Mouse (Mus musculus) yolk sac, embryonic 10.5 days (tissue): ENCODE data around the gene Dnttip1.
"Not testable (repeated sequence)": the region's sequence is repeated elsewhere in the genome, so short reads cannot be mapped to it uniquely, and the experiment has no call there.

Source experiments
- DNase-seq: peaks from one replicate; pipeline ENCODE4 v3.0.0-alpha.2; 2017; ENCODE audit warnings: low spot score

Gene Dnttip1

GRCm38 (mm10) chr2:164745843-164746479, at the start of gene Dnttip1, which contains the start of gene Wfdc3:
Gene Dnttip1, plus strand, starts transcription at chr2:164745983.
Gene Wfdc3, minus strand, starts transcription at chr2:164745931.
- peak; percentile 90 for DNase-seq

GRCm38 (mm10) chr2:164698201-164698600, 47.6 kb upstream of the Dnttip1 start, which contains the start of gene Spint4:
Gene Spint4, plus strand, starts transcription at chr2:164698501.
- no peak for DNase-seq

- no peak for DNase-seq
Measured at GRCm38 (mm10) chr2:164700959-164701358, 44.8 kb upstream of the Dnttip1 start.

DNA sequence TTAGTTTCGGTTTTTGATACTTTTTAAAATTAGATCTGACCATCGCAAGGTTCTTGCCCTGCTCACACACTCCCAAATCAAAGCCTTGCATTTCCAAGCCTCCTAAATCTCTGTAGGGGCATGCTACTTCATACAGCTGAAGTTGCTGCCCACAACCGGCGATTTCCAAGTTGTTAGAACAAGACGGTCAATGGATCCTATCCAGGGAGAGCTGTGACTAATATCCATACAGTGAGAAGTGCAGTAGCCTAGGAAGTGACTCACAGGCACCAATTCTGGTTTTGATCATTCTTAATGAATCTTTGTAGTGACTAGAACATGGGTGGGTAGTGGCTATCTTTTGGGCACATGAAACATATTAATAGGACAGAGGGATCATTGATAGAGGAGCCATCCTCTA, 44.0 kb upstream of the Dnttip1 start:
- DNase-seq, result no peak

DNA sequence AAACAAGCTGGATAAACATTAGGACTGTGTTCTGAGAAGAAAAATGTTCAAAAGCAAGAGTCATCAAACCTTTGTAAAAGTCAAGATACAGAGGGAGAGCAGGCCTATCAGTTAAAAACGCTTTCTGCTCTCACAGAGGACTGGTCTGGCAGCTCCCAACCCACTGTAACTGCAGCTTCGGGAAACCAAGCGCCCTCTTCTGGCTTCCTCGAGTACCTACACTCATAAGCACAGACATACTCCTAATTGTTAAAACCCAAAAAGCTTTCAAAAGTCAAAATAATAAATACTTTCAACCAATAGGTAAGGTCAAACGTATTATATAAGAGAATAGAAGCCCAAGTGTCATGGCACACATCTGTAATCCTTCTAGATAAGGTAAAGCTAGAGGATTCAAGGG, 41.5 kb upstream of the Dnttip1 start:
- no peak for DNase-seq

DNA sequence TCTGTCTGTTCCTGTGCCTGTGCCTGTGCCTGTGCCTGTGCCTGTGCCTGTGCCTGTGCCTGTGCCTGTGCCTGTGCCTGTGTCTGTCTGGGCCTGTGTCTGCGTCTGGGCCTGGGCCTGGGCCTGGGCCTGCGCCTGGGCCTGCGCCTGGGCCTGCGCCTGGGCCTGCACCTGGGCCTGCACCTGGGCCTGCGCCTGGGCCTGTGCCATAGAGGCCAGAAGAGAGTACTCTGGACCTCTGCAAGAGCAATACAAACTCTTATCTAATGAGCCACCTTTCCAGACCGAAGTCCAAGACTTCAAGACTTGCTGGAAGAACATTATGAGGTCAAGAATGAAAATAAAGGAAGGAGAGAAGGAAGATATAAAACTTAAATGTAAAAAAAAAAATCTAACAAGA, 40.5 kb upstream of the Dnttip1 start:
- DNase-seq, result peak; percentile 16

DNA sequence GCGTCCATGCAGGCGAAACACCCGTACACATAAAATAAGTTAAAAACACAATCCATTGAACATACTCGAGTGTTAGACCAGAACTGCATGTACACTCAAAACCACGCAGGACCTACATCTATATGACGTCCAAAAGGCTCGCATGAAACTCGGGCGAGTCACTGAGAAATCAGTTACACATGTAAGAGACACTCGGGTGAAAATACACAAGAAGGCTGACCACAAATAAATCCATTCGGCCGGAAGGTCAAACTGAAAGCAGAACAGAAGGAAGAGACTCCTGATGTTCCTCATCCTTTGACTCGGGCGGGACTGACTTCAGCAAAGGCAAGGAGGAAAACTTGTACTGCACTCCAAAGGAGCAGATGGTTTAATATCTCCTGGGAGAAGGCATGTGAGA, 39.8 kb upstream of the Dnttip1 start:
- DNase-seq, result no peak

GRCm38 (mm10) chr2:164715005-164715404, 30.8 kb upstream of the Dnttip1 start, which contains the start of gene Spint5:
Gene Spint5, plus strand, starts transcription at chr2:164715305.
- no peak for DNase-seq

- DNase-seq, result not testable (repeated sequence)
Measured at GRCm38 (mm10) chr2:164716194-164716786, 29.5 kb upstream of the Dnttip1 start.

DNA sequence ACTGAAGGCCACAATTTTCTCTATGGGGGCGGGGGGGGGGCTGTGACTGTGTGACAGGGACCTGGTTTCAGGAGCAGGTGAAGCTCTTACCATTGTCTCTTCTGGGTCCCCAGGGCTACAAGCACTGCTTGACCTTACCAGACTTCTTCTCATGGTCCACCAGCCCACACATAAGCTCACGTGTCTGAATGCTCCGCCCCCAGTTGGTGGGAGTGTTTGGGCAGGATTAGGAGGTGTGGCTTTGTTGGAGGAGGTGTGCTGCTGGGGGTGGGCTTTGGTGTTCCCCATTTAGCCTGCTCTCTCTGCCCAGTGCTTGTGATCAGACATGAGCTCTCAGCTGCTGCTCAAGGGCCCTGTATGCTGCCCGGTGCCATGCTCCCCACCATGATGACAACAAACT, 22.5 kb upstream of the Dnttip1 start:
- DNase-seq, result no peak

DNA sequence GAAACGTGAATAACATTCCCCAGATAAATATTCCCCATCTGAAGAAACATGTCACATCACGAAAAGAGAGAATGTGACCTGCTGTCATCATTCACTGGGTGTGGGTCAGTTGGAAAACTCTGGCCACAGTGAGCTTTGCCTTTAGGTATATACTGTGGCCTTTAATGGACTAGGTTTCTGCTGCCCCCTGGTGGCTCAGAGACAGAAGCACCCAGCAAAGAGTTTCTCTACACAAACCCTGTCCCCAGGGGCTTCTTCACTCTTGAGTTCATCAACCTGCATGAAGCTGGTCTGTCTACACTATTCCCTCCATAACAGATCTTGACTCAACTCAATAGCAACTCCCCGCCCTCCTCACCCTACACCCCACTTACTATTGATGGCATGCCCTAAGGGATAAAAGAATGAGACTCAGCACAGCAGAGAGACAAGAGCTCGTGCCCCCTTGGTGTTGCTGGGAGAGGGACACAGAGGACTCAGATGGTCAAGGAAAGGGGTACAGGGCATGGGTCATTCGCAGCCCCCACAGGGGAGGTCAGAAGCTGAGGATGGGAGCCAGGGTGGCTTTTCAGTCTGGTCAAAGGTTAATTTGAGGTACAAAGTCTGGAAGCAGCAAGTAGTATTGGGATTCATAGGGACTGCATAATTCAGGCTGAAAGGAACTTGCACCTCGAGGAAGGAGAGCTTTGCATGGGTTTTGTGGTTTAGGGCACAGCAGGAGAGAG, 19.7 kb upstream of the Dnttip1 start:
- peak; percentile 60 for DNase-seq

GRCm38 (mm10) chr2:164731719-164732118, 14.1 kb upstream of the Dnttip1 start:
- DNase-seq, result no peak

DNA sequence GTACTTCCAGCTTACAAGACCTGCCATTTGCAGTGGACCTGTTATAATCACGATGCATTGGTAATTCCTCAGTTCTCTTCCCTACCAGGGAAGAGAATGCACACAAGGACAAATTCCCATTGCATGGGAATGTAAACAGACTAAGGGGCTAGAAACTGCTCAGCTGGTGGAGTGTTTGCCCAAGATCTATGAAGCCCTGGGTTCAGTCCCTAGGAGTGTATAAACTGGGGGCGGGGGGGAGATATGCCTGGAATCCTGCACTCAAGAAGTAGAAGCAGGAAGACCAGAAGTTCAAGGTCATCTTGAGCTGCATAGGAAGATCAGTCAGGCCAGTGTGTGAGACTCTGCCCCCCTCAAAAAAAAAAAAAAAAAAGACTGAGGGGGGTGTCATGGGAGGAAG, 12.5 kb upstream of the Dnttip1 start:
- DNase-seq, result peak; percentile 47

GRCm38 (mm10) chr2:164734839-164735238, 10.9 kb upstream of the Dnttip1 start:
- no peak for DNase-seq

DNA sequence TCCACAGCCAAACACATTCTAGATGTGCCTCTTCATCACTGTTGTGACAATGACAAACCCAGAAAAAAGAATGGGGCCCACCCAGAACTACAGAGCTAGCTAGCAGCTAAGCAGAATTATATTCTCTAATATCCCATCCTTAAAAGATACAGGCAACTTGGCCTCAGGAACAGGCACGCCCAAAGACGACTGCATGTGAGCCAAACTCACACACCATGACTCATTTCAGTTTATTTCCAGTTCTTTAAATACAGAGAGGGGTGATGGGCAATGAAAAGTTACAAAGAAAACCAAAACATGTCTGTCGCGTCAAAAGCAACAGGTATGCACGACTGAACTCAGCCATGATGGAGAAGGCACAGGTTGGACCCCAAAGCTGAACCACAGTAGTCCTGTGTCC, 10.3 kb upstream of the Dnttip1 start:
- no peak for DNase-seq

DNA sequence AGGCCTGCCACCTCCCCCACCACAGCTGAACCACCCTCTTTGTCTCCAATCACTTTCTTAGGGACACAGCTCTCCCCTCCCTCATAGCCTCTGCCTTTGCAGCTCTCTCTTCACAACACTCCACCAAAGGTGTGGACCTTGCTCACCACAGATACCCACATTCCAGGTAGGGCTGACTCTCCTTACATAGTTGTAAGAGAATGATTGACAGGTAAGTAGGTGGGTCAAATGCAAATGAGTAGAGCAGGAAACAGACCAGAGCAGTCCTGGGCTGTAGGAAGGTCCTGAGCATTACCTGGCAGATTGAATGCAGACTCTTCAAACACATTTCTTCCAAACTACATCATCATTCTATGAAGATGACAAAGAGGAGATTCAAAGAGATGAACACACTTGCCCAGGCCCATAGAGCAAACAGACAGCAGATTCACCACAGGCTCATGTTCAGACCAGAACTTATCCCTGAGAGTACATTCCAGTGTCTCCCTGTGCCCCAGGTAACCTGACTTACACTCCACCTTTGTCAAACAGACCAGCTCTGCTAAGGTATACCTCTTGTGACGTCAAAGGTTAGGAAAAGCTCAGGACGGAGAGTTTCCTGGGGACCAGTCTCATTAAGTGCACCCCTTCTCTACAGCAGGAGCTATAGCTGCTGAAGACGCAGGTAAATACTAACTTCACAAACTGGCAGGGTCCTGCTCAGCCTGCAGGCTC, 8.2 kb upstream of the Dnttip1 start:
- peak; percentile 65 for DNase-seq

GRCm38 (mm10) chr2:164739876-164740275, 5.9 kb upstream of the Dnttip1 start:
- DNase-seq, result no peak

DNA sequence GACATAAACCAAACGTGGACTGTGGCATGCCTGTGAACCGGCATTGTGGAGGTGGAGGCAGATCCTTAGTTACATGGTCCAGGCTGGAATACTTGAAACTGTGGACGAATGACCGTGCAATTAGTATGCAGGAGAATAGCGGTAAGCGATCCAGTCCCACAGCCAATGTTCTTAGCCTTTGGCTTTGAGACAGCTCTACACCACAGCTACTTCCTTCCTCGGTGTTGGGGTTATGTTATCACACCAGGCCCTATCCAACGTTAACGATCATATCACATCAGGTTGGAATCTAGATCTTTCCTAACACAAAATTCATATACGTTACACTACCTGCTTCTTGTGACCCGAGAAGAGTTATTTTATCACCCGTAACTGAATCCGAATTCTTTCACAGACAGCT, 796 bp upstream of the Dnttip1 start:
- DNase-seq, result no peak

DNA sequence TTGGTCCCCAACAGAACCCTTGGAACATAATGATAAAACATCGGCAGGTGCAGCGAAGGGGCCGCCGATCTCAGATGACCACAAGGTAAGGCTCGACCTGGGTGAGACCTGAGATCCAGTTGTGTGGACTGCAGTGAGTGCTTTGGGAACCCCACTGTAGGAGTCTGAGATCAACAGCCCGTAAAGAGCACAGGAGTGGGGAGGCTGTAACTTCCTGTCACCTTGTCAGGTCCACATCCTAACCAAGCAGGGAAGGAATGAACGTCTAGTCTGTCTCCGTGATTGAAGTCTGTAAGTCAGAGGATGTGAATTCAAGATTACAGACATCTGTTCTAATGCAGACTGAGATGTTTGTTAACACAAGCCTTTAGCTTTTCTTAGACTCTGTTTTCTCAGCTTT, 910 bp downstream of the Dnttip1 start:
- DNase-seq, result no peak

- DNase-seq, result no peak
Measured at GRCm38 (mm10) chr2:164748191-164748590, 2.4 kb downstream of the Dnttip1 start.

GRCm38 (mm10) chr2:164748991-164749390, 3.2 kb downstream of the Dnttip1 start:
- no peak for DNase-seq

GRCm38 (mm10) chr2:164752454-164752853, 6.7 kb downstream of the Dnttip1 start:
- no peak for DNase-seq

- DNase-seq, result no peak
Measured at GRCm38 (mm10) chr2:164754105-164754504, 8.3 kb downstream of the Dnttip1 start.
